Mouse (Mus musculus) embryonic facial prominence, embryonic 14.5 days (tissue): ENCODE data around the gene Bcl2. TPM values are rescaled to one million over a fixed set of nuclear protein-coding genes. Genes with fewer than 3 reads are reported as not detected.

Experiments used
- ATAC-seq: fragments of 200-750 bp; cut with Nextera tagmentation; 2 replicates; pipeline ENCODE4 v1.8.0; 2017; ENCODE audit warnings: low read depth, moderate number of reproducible peaks, moderate TSS enrichment
- DNase-seq: peaks from one replicate; pipeline ENCODE4 v3.0.0-alpha.2; 2015; ENCODE audit warnings: low spot score
- H3K27ac ChIP-seq: fragments of 300-500 bp; sonication (generic); replicated peaks from 2 replicates; pipeline ENCODE4 v1.5.1; 2014; ENCODE audit warnings: low read depth, mild to moderate bottlenecking, low read length, moderate library complexity
- H3K27me3 ChIP-seq: fragments of 300-500 bp; sonication (generic); replicated peaks from 2 replicates; pipeline ENCODE4 v1.6.1; 2014; ENCODE audit warnings: low read length; ENCODE audit not compliant: control insufficient read depth, insufficient read depth
- H3K36me3 ChIP-seq: fragments of 300-500 bp; sonication (generic); 2 replicates; pipeline ENCODE4 v1.6.1; 2014; ENCODE audit warnings: low read length, mixed read lengths; ENCODE audit not compliant: control insufficient read depth, insufficient read depth
- H3K4me1 ChIP-seq: fragments of 300-500 bp; sonication (generic); 2 replicates; pipeline ENCODE4 v1.6.1; 2014; ENCODE audit warnings: antibody characterized with exemption, low read length; ENCODE audit not compliant: control insufficient read depth, insufficient read depth
- H3K4me2 ChIP-seq: fragments of 300-500 bp; sonication (generic); 2 replicates; pipeline ENCODE4 v1.6.1; 2014; ENCODE audit warnings: low read depth, mild to moderate bottlenecking, low read length, moderate library complexity, mixed read lengths
- H3K4me3 ChIP-seq: fragments of 300-500 bp; sonication (generic); 2 replicates; pipeline ENCODE4 v1.5.1; 2014; ENCODE audit warnings: low read depth, mild to moderate bottlenecking, low read length
- H3K9ac ChIP-seq: fragments of 300-500 bp; sonication (generic); 2 replicates; pipeline ENCODE4 v1.6.1; 2014; ENCODE audit warnings: low read depth, mild to moderate bottlenecking, low read length, moderate library complexity, mixed read lengths
- H3K9me3 ChIP-seq: fragments of 300-500 bp; sonication (generic); 2 replicates; pipeline ENCODE4 v1.6.1; 2016; ENCODE audit warnings: low read length; ENCODE audit not compliant: control insufficient read depth
- WGBS: fragments of 180-500 bp; shearing (Covaris S2); extraction: QIAGEN DNeasy Blood & Tissue Kit; methylation state at CpG from one replicate; pipeline ENCODE4 v1.1.7; 2014; 5-methylcytosine and 5-hydroxymethylcytosine counted together
- polyA plus RNA-seq: library from polyadenylated mRNA; unstranded; fragments of >200 nt; fragmentation: Nextera tagmentation; extraction: Ambion mirVana; gene quantifications from 2 replicates; pipeline ENCODE4 v1.2.1, GENCODE M21; 2014

Bcl2 gene
- polyA plus RNA-seq, 1 experiment from 2014 or later: 11.1 TPM

DNA sequence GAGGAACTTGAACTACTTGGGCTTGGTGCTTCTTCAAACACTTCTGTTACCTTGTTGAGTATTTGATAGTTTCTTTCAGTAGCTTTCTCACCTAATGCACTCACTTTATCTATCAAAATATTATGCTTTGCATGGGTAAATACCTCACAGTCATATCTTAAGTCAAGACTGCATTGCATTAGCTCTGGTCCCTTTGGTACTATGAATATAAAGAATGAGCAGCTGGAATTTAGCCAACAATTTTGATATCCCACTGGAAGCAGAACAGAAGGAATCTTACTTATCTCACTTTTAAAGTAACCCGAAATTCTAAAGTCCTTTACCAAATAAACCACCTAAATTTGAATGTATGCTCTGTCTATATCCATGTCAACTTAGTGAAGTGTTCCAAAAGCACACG lies 83.1 kb downstream of the Bcl2 start:
- H3K27me3 ChIP-seq: no peaks in the 10 kb centered on the region
- no peak for DNase-seq
- H3K4me1 ChIP-seq: peaks cover 36% of the 10 kb centered on the region
- no peak overlapping the region for H3K9ac ChIP-seq
- ATAC-seq: no peak
- H3K4me3 ChIP-seq: no peak overlapping the region
- peak overlapping the region; percentile 80 for H3K27ac ChIP-seq
- no peaks in the 10 kb centered on the region for H3K9me3 ChIP-seq
- peak overlapping the region; percentile 34 for H3K4me2 ChIP-seq
- WGBS: 46% methylated on average over 2 of the region's 2 CpGs
- H3K36me3 ChIP-seq: no peaks in the 10 kb centered on the region

DNA sequence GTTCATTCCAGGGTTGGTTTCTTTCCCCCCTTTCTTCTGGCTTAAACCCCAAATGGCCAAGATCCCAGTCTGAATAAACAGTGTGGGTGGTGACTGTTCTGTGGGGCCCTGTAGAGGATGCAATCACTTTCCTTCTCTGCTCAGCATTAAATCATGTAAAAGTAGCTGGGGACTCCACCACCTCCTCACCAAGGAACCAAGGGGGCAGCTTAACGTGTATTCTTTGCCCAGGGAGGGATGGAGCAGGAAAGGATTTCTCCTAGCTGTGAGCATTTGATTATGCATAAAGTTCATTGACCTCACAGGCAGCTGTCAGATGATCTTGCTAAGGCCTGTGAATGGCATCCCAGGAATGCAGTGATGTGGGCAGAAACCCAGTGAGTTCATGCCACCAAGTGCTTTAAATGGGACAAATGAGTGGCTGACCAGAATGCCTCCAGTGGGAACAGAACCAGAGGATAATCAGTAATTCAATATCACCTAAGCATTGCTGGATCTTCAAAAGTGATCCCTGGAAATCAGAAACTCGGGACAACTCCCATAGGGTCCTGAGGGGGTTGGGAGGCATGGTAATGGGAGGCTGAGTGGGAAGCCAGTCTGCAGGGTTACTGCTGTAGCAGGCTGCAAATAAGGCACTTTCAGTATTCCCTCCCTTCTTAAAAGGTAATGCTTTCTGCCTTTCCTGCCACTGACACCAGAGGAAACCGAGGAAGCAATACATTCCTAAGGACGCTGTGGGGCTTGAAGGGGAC lies 84.0 kb downstream of the Bcl2 start:
- WGBS: 13% methylated on average over 4 of the region's 4 CpGs
- H3K4me1 ChIP-seq: peaks cover 33% of the 10 kb centered on the region
- H3K4me2 ChIP-seq: peak overlapping the region; percentile 34
- H3K27me3 ChIP-seq: no peaks in the 10 kb centered on the region
- peak; percentile 85 for ATAC-seq
- H3K27ac ChIP-seq: peak overlapping the region; percentile 80
- no peaks in the 10 kb centered on the region for H3K36me3 ChIP-seq
- H3K9me3 ChIP-seq: no peaks in the 10 kb centered on the region
- H3K9ac ChIP-seq: 0 out of 2 replicates have a peak overlapping the region, but pooled peaks have one; percentile 10
- peak; percentile 87 for DNase-seq
- no peak overlapping the region for H3K4me3 ChIP-seq

DNA sequence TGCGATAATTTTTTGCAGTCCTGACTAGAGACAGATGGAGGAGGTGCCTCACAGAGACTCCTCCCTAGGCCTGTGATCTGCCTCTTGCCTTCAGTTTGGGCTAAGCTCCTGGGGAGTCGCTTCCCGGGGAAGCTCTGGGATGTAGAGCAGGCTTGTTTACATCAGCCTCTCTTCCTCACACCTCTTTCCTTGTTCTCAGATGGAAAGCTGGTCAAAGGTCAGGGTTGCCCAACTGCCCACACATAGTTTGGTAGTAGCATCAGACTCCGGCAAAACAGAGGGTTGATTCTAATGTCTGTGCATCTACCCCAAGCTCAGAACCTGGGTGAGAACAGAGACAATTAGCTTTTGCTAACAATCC lies 84.6 kb downstream of the Bcl2 start:
- 4% methylated on average over 4 of the region's 4 CpGs for WGBS
- no peaks in the 10 kb centered on the region for H3K36me3 ChIP-seq
- DNase-seq (no peak), ATAC-seq (peak; percentile 65)
- H3K9me3 ChIP-seq: no peaks in the 10 kb centered on the region
- H3K4me2 ChIP-seq: peak overlapping the region; percentile 34
- no peaks in the 10 kb centered on the region for H3K27me3 ChIP-seq
- peaks cover 33% of the 10 kb centered on the region for H3K4me1 ChIP-seq
- 0 out of 2 replicates have a peak overlapping the region, but pooled peaks have one; percentile 1 for H3K4me3 ChIP-seq
- peak overlapping the region; percentile 80 for H3K27ac ChIP-seq
- H3K9ac ChIP-seq: no peak overlapping the region

DNA sequence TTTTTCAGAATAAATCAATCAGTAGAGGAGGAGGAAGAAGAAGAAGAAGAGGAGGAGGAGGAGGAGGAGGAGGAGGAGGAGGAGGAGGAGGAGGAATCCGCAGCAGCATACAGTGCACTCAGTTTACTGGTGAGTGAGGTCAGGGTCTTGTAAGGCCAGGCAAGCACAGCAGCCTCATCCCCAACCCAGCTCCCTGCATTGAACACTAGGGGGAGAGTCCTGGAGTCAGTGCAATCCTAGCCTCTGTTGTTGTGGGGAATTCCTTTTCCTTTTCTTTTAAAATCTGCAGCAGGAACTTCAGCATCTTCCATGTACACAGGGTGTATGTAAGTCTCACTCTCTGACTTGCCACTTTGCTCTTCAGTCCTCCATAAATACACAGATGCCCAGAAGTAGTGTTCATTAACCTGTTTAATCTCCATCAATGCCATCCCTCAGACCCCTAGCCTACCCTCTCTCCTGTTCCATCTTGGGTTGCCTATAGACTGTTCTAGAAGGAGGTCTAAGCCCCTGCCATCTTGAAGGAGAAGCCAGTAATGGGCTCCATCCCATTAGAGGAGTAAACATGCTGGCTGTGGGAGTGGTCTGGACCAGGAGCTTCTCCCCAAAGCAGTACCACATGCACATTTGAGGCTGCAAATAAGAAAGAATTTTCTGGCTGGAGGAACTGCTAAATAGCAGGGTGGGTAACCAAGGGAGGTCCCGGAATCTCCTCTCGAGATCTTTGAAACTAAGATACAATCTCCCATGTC lies 85.2 kb downstream of the Bcl2 start:
- H3K27ac ChIP-seq: peak overlapping the region; percentile 80
- no peak overlapping the region for H3K4me3 ChIP-seq
- H3K36me3 ChIP-seq: no peaks in the 10 kb centered on the region
- H3K4me1 ChIP-seq: peaks cover 33% of the 10 kb centered on the region
- no peak overlapping the region for H3K9ac ChIP-seq
- H3K27me3 ChIP-seq: no peaks in the 10 kb centered on the region
- DNase-seq (peak; percentile 83), ATAC-seq (peak; percentile 56)
- no peaks in the 10 kb centered on the region for H3K9me3 ChIP-seq
- 30% methylated on average over 3 of the region's 3 CpGs for WGBS
- H3K4me2 ChIP-seq: peak overlapping the region; percentile 34

DNA sequence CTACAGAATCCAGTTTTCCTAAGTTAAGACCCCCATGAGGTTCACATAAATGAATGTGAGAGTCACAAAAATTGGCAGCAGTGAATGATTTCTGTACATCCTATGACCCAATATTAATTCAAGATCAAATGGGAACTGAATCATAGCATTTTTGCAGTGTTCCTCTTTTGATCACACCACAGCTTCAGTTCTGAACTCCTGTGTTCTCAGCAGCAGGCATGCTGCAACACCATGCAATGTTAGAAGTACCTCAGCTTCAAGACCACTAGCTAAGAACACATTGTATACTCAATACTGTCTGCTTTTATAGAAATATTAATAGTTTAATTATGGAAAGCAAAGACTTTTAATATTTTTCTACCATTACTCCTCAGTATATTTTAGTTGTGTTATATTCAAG lies 85.8 kb downstream of the Bcl2 start:
- no peaks in the 10 kb centered on the region for H3K9me3 ChIP-seq
- H3K27ac ChIP-seq: no peak overlapping the region

DNA sequence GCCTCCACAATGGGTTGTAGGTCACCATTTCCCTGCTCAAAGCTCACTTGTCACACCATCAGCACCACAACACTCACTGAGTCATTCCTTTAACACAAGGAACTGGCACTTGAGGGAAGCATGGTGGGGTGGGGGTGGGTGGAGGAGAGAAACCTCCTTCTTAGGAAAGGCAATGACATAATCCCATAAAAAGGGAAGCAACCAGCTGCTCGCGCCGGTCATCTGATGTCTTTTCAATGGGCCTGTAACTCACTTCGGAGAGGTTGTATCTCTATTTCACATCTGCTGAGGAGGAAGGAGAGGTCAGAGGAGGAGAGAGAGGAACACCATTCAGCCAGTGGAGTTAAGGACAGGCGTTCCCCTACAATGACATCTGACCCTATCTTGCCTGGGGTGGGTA lies 86.8 kb downstream of the Bcl2 start:
- H3K4me3 ChIP-seq: no peak overlapping the region

More for the DNA sequence above, 85.8 kb downstream of the Bcl2 start:
- H3K4me3 ChIP-seq: no peak overlapping the region
- DNase-seq: no peak
- H3K36me3 ChIP-seq: no peaks in the 10 kb centered on the region
- H3K4me2 ChIP-seq: no peak overlapping the region
- peaks cover 33% of the 10 kb centered on the region for H3K4me1 ChIP-seq
- no peaks in the 10 kb centered on the region for H3K27me3 ChIP-seq
- H3K9ac ChIP-seq: no peak overlapping the region
- no peak for ATAC-seq

DNA sequence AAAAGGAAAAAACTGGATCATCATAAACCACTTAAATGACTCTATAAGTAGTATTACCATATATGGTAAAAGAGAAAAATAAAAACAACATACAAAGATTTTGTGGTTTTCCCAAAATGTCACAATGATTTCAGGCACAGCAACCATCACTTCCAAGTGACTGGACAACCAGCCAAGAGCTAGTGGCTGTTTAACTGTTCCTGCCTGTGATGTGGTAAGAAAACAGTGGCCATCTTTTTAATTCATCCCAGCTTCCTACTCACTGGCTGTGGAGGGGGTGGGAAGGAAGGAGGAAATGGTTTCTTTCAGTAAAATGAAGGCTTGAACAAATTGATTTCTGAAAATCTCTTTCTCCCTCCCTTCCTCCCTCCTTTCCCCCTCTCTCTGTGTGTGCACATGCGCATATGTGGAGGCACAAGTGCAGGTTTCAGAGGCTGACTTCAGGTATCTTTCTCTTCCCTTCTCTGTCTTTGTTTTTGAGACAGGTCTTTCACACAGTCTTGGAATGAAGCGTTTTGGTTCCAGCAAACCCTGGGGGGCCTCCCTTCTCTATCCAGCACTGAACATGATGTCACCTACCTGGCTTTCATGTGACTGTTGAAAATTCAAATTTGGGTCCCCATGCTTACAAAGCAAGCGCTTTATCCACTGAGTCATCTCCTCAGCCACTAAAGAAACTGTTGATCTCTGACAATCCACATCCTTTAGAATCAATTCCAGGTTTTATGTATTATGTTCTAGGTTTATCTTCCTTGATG lies 93.7 kb downstream of the Bcl2 start:
- H3K36me3 ChIP-seq: no peaks in the 10 kb centered on the region

More for the DNA sequence above, 86.8 kb downstream of the Bcl2 start:
- DNase-seq (no peak), ATAC-seq (no peak)
- 54% methylated on average over 5 of the region's 5 CpGs for WGBS
- H3K27ac ChIP-seq: no peak overlapping the region
- H3K9me3 ChIP-seq: no peaks in the 10 kb centered on the region
- no peaks in the 10 kb centered on the region for H3K36me3 ChIP-seq
- H3K4me2 ChIP-seq: no peak overlapping the region
- H3K9ac ChIP-seq: no peak overlapping the region
- no peaks in the 10 kb centered on the region for H3K27me3 ChIP-seq
- H3K4me1 ChIP-seq: peaks cover 33% of the 10 kb centered on the region

DNA sequence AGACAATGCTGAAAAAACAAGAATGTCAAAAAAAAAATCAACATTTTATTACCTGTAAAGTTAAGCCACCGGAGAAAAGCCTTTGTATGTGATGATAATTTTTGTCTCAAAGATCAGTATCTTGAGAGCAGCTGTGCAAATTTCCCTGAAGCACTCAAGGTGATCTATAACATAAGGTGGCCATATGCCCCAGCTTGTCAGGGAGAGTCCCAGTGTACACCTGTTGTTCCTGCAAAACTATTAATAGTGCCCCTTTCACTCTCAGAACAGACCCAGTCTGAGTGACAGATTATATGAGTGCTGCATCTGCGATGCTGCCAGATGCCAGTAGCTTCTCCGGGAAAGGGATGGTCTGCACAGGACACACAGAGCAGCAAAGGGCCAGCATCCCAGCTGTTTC lies 95.3 kb downstream of the Bcl2 start:
- no peak overlapping the region for H3K27ac ChIP-seq
- no peaks in the 10 kb centered on the region for H3K36me3 ChIP-seq
- no peak overlapping the region for H3K4me2 ChIP-seq
- H3K9ac ChIP-seq: no peak overlapping the region
- ATAC-seq (peak; percentile 62; the same call in 1 of the 2 replicates), DNase-seq (no peak)
- H3K4me3 ChIP-seq: no peak overlapping the region
- H3K4me1 ChIP-seq: peaks cover 11% of the 10 kb centered on the region
- no peaks in the 10 kb centered on the region for H3K27me3 ChIP-seq
- 54% methylated on average over 3 of the region's 3 CpGs for WGBS
- H3K9me3 ChIP-seq: no peaks in the 10 kb centered on the region

More for the DNA sequence above, 93.7 kb downstream of the Bcl2 start:
- Histone ChIP-seq H3K27me3 (no peaks in the 10 kb centered on the region), H3K4me2 (no peak overlapping the region), H3K27ac (no peak overlapping the region), H3K9ac (no peak overlapping the region), H3K9me3 (no peaks in the 10 kb centered on the region), H3K4me1 (peaks cover 11% of the 10 kb centered on the region), H3K4me3 (no peak overlapping the region)
- DNase-seq (peak; percentile 41), ATAC-seq (no peak)
- 70% methylated on average over 3 of the region's 3 CpGs for WGBS
